Mouse (Mus musculus) spleen, adult 2 months (tissue): Measurements from ENCODE around the gene Cym.

Experiments used
- CTCF ChIP-seq: fragments of 200-500 bp; IDR thresholded peaks from 2 replicates; pipeline ENCODE4 v1.5.1; 2011; ENCODE audit warnings: mild to moderate bottlenecking, inconsistent platforms; ENCODE audit not compliant: insufficient read depth, insufficient read length, insufficient replicate concordance; ENCODE audit errors: extremely low read depth
- POLR2A ChIP-seq: fragments of 200-500 bp; IDR thresholded peaks from 2 replicates; pipeline ENCODE4 v1.6.1; 2011; ENCODE audit warnings: low read depth, low read length, inconsistent platforms

- TF ChIP-seq CTCF: no peak
- TF ChIP-seq POLR2A: no peak
Measured at GRCm38 (mm10) chr3:107176501-107176900, 45.0 kb downstream of the Cym start.
